Mouse (Mus musculus) cortical plate, adult 2 months (tissue): ENCODE measurements at regions not wholly inside any gene's neighbourhood (a gene's known extent, or its start where the extent isn't known, plus 50 kb on each side); places are given as distances from the start of the nearest gene placed in this dataset.

Source experiments
- CTCF ChIP-seq: fragments of 200-500 bp; IDR thresholded peaks from 2 replicates; pipeline ENCODE4 v1.5.1; 2011; ENCODE audit warnings: mild to moderate bottlenecking, control low read depth, low read length; ENCODE audit not compliant: insufficient read depth; ENCODE audit errors: extremely low read depth
- POLR2A ChIP-seq: fragments of 200-500 bp; IDR thresholded peaks from 2 replicates; pipeline ENCODE4 v1.6.1; 2011; ENCODE audit warnings: mild to moderate bottlenecking, low read length, control low read depth; ENCODE audit not compliant: insufficient read depth; ENCODE audit errors: extremely low read depth

GRCm38 (mm10) chr2:105525111-105525610 is 126.0 kb upstream of the Rcn1 start:
- no peak for TF ChIP-seq CTCF
- TF ChIP-seq POLR2A = no peak
